Mouse (Mus musculus) cerebellum, adult 2 months (tissue): ENCODE data around the gene Pcgf3. TPM values are rescaled to one million over a fixed set of nuclear protein-coding genes. Genes with fewer than 3 reads are reported as not detected.
"Not testable (repeated sequence)": the region's sequence is repeated elsewhere in the genome, so short reads cannot be mapped to it uniquely, and the experiment has no call there.

Experiments
- DNase-seq, 2 experiments: peaks; one replicate each; pipeline ENCODE4 v3.0.0; 2021
- H3K27ac ChIP-seq: fragments of 200-500 bp; 2 replicates; pipeline ENCODE4 v1.5.1; 2012; ENCODE audit warnings: low read length, control low read depth, inconsistent platforms; ENCODE audit not compliant: insufficient read depth
- H3K27me3 ChIP-seq: fragments of 200-500 bp; 2 replicates; pipeline ENCODE4 v1.6.1; 2012; ENCODE audit warnings: inconsistent platforms, mild to moderate bottlenecking, low read length, moderate library complexity; ENCODE audit not compliant: control insufficient read depth, insufficient read depth
- H3K4me1 ChIP-seq: fragments of 200-500 bp; 2 replicates; pipeline ENCODE4 v1.6.1; 2011; ENCODE audit warnings: low read length; ENCODE audit not compliant: control insufficient read depth, insufficient read depth
- H3K4me3 ChIP-seq: fragments of 200-500 bp; replicated peaks from 2 replicates; pipeline ENCODE3; 2011; ENCODE audit warnings: mild to moderate bottlenecking, low read depth, low read length, control low read depth; ENCODE audit not compliant: insufficient read depth
- CTCF ChIP-seq: fragments of 200-500 bp; IDR thresholded peaks from 2 replicates; pipeline ENCODE4 v1.5.1; 2011; ENCODE audit warnings: low read depth, mild to moderate bottlenecking, control low read depth, low read length, moderate library complexity, borderline replicate concordance; ENCODE audit not compliant: insufficient read depth
- POLR2A ChIP-seq: fragments of 200-500 bp; IDR thresholded peaks from 2 replicates; pipeline ENCODE4 v1.6.1; 2011; ENCODE audit warnings: low read length, control low read depth, borderline replicate concordance; ENCODE audit not compliant: insufficient read depth
- WGBS: fragments of 180-500 bp; shearing (Covaris S2); methylation state at CpG from one replicate; pipeline ENCODE4 v1.1.7; 2018; 5-methylcytosine and 5-hydroxymethylcytosine counted together
- polyA plus RNA-seq: library from polyadenylated mRNA; depleted of rRNA; stranded (reverse); fragments of >200 nt; gene quantifications from 2 replicates; pipeline ENCODE4 v1.2.3, GENCODE M21; 2012

Gene Pcgf3
- polyA plus RNA-seq, 1 experiment: 14.7 TPM

GRCm38 (mm10) chr5:108483006-108483405 lies 22.0 kb downstream of the Pcgf3 start:
- no peaks in the 10 kb centered on the region for H3K27me3 ChIP-seq
- H3K27ac ChIP-seq: no peak overlapping the region
- 90% methylated on average over 6 of the region's 6 CpGs for WGBS
- no peaks in the 10 kb centered on the region; the same call in 1 of the 2 replicates for H3K4me1 ChIP-seq
- TF ChIP-seq POLR2A (no peak), CTCF (no peak)
- no peak overlapping the region for H3K4me3 ChIP-seq
- DNase-seq: no peak

- TF ChIP-seq CTCF (peak; percentile 76), POLR2A (no peak)
- 80% methylated on average over 2 of the region's 2 CpGs for WGBS
- no peak overlapping the region for H3K27ac ChIP-seq
- no peaks in the 10 kb centered on the region; the same call in 1 of the 2 replicates for H3K4me1 ChIP-seq
- H3K27me3 ChIP-seq: no peaks in the 10 kb centered on the region
- H3K4me3 ChIP-seq: no peak overlapping the region
- peak; percentile 42 to 49 for DNase-seq
Observed at GRCm38 (mm10) chr5:108485239-108485638, 24.2 kb downstream of the Pcgf3 start.

- WGBS: 98% methylated on average over 5 of the region's 5 CpGs
- not testable (repeated sequence) for DNase-seq, H3K27me3 ChIP-seq, H3K4me1 ChIP-seq, H3K4me3 ChIP-seq, H3K27ac ChIP-seq
Observed at GRCm38 (mm10) chr5:108486148-108486547, 25.1 kb downstream of the Pcgf3 start.

- Histone ChIP-seq H3K27me3 (no peaks in the 10 kb centered on the region), H3K27ac (no peak overlapping the region), H3K4me1 (no peaks in the 10 kb centered on the region), H3K4me3 (no peak overlapping the region)
- TF ChIP-seq CTCF: no peak
- no peak for TF ChIP-seq POLR2A
- WGBS: 98% methylated on average over 1 of the region's 1 CpGs
- no peak for DNase-seq
Observed at GRCm38 (mm10) chr5:108501573-108501972, 40.5 kb downstream of the Pcgf3 start.

- 87% methylated on average over 18 of the region's 18 CpGs for WGBS
- Histone ChIP-seq H3K4me3 (no peak overlapping the region), H3K4me1 (no peaks in the 10 kb centered on the region), H3K27ac (no peak overlapping the region), H3K27me3 (no peaks in the 10 kb centered on the region)
- TF ChIP-seq CTCF: no peak
- TF ChIP-seq POLR2A: no peak
- DNase-seq: no peak
Observed at GRCm38 (mm10) chr5:108502286-108502685, 41.3 kb downstream of the Pcgf3 start.

- WGBS: 16% methylated on average over 6 of the region's 6 CpGs
- peak; percentile 79 to 83 for DNase-seq
- TF ChIP-seq CTCF: no peak
- TF ChIP-seq POLR2A: no peak
- Histone ChIP-seq H3K4me1 (peaks cover 32% of the 10 kb centered on the region), H3K4me3 (no peak overlapping the region), H3K27me3 (no peaks in the 10 kb centered on the region), H3K27ac (peak overlapping the region; percentile 29; the same call in 1 of the 2 replicates)
Observed at GRCm38 (mm10) chr5:108515581-108516361, 54.7 kb downstream of the Pcgf3 start.

GRCm38 (mm10) chr5:108516655-108517054 lies 55.6 kb downstream of the Pcgf3 start:
- Histone ChIP-seq H3K4me3 (no peak overlapping the region), H3K4me1 (peaks cover 32% of the 10 kb centered on the region), H3K27me3 (no peaks in the 10 kb centered on the region), H3K27ac (no peak overlapping the region)
- DNase-seq: no peak
- no peak for TF ChIP-seq POLR2A
- no peak for TF ChIP-seq CTCF
- WGBS: 84% methylated on average over 3 of the region's 3 CpGs

GRCm38 (mm10) chr5:108518106-108518885 lies 57.3 kb downstream of the Pcgf3 start:
- WGBS: 11% methylated on average over 9 of the region's 9 CpGs
- no peaks in the 10 kb centered on the region for H3K27me3 ChIP-seq
- TF ChIP-seq CTCF (no peak), POLR2A (no peak)
- DNase-seq: peak; percentile 75 to 86
- H3K4me3 ChIP-seq: no peak overlapping the region
- H3K4me1 ChIP-seq: peaks cover 42% of the 10 kb centered on the region
- H3K27ac ChIP-seq: peak overlapping the region; percentile 83
